15 mouse cellular contexts compared by ENCODE assay signal in genomic region chr7:98665726-98666125, GRCm38 (mm10). TPM values are rescaled to one million over a fixed set of nuclear protein-coding genes. Genes with fewer than 3 reads are reported as not detected.
A peak's percentile ranks its signal among the peaks of the same experiment; 100 is the strongest.
DNase-seq lines count a peak whose midpoint lies in the region; TF ChIP-seq lines count a peak whose summit lies in the region.
"Had no signal": no experiment of that assay in that cellular context is flagged by ENCODE, and none has a peak within 500 bp of the region (broad histone marks: within the 10 kb centered on the region; RNA-seq: fewer than 3 reads in every experiment).

No protein-coding gene starts in this region.

- no peak overlapping the region for H3K4me3 ChIP-seq in layer of hippocampus, adult 2 months
- H3K4me3 ChIP-seq: embryonic facial prominence, embryonic 12.5 days; heart, adult 2 months; heart, embryonic 15.5 days; hindbrain, embryonic 13.5 days had no signal

- peak; percentile 74 for DNase-seq in adrenal gland, adult 2 months
- DNase-seq in adrenal gland, adult 18-20 months (ENCODE audit: low spot score in 2 of 2): no peak
- peak in 1 of 2 experiments; percentile 22 for DNase-seq in layer of hippocampus, adult 2 months (ENCODE audit: low spot score in 2 of 2)
- DNase-seq in layer of hippocampus, adult 9-11 months: no peak
- DNase-seq in adrenal gland, adult 8-10 months: peak; percentile 19
- peak; percentile 54 to 55 for DNase-seq in adrenal gland, postnatal 36 days
- DNase-seq in embryo, embryonic 10 days (ENCODE audit: low spot score): no peak
- DNase-seq: gastrocnemius, postnatal 14 days; heart, adult 2 months; heart, postnatal 14 days; kidney, adult 11 months had no signal

- peak overlapping the region; percentile 80; the same call in 1 of the 2 replicates for H3K27ac ChIP-seq in layer of hippocampus, adult 2 months
- H3K27ac ChIP-seq: embryonic facial prominence, embryonic 12.5 days; heart, adult 2 months; heart, embryonic 15.5 days; hindbrain, embryonic 13.5 days; hindbrain, postnatal 0 days had no signal

- no peak for TF ChIP-seq CTCF in layer of hippocampus, adult 2 months (conservative IDR thresholded peaks at IDR 0.05)

RNA-seq across cellular contexts. Expression of gene Emsy, which starts 9.1 kb away (rescaled TPM):
- 10 to 100 TPM; 25.3 to 47.5 TPM for total RNA-seq in adrenal gland, adult 2 months (2021)
- 10.9 and 12.1 TPM in 2 replicates for polyA plus RNA-seq in adrenal gland, adult 2 months (2012; rRNA removed)
- 10 to 100 TPM; 28.6 to 32.5 TPM for total RNA-seq in adrenal gland, adult 18-20 months (2021)
- 10 to 100 TPM; 69.9 to 82.7 TPM for total RNA-seq in layer of hippocampus, adult 2 months (2021)
- total RNA-seq in adrenal gland, adult 8-10 months (2022): 10 to 100 TPM; 29.7 to 43.5 (median 36.3) TPM
- 10 to 100 TPM; 31.3 to 36.4 TPM for total RNA-seq in adrenal gland, postnatal 36 days (2021)

RNA-seq across cellular contexts. Expression of gene Thap12, which starts 37.2 kb away (rescaled TPM):
- 10 to 100 TPM; 58.6 to 77.4 TPM for total RNA-seq in adrenal gland, adult 2 months (2021)
- polyA plus RNA-seq in adrenal gland, adult 2 months (2012; rRNA removed): 5.5 and 7.0 TPM in 2 replicates
- 10 to 100 TPM; 64.2 to 80.5 TPM for total RNA-seq in adrenal gland, adult 18-20 months (2021)
- total RNA-seq in layer of hippocampus, adult 2 months (2021): 10 to 100 TPM; 73.2 to 79.5 TPM
- total RNA-seq in adrenal gland, adult 8-10 months (2022): 10 to 100 TPM; 62.2 to 74.9 (median 66.0) TPM
- 10 to 100 TPM; 67.2 to 72.9 TPM for total RNA-seq in adrenal gland, postnatal 36 days (2021)

Comparison
In these comparisons a context has a peak if more than half of its experiments do, and no peak if none do; other contexts are left out.
1. DNase-seq: peak in adrenal gland, adult 2 months (single experiment), adrenal gland, adult 8-10 months (single experiment) and adrenal gland, postnatal 36 days (2 of 2); none in adrenal gland, adult 18-20 months (0 of 2), layer of hippocampus, adult 9-11 months (single experiment) and embryo, embryonic 10 days (single experiment).